Mouse (Mus musculus) neural tube, embryonic 10.5 days (tissue): ENCODE measurements around the gene Gkn2.

Experiments
- DNase-seq: peaks from one replicate; pipeline ENCODE4 v3.0.0-alpha.2; 2017; ENCODE audit warnings: low spot score; ENCODE audit errors: extremely low spot score

The Gkn2 gene

GRCm38 (mm10) chr6:87399886-87400566 lies 26.9 kb downstream of the Gkn2 start:
- no peak for DNase-seq

GRCm38 (mm10) chr6:87401456-87401855 lies 28.3 kb downstream of the Gkn2 start:
- DNase-seq = no peak

- no peak for DNase-seq
Observed at GRCm38 (mm10) chr6:87412011-87412410, 38.9 kb downstream of the Gkn2 start.

GRCm38 (mm10) chr6:87422304-87422703 lies 49.1 kb downstream of the Gkn2 start:
- DNase-seq = no peak

- no peak for DNase-seq
Observed at GRCm38 (mm10) chr6:87424037-87424816, 51.1 kb downstream of the Gkn2 start.

GRCm38 (mm10) chr6:87426954-87427353 lies 53.8 kb downstream of the Gkn2 start:
- no peak for DNase-seq

GRCm38 (mm10) chr6:87427616-87428015 lies 54.5 kb downstream of the Gkn2 start:
- no peak for DNase-seq

- DNase-seq = no peak
Observed at GRCm38 (mm10) chr6:87428487-87429044, 55.4 kb downstream of the Gkn2 start, which contains the start of gene Bmp10. Gene Bmp10 (plus strand): TSS chr6:87428994.
